Mouse (Mus musculus): Measurements from ENCODE around the gene Klc3.

Klc3 gene

DNA sequence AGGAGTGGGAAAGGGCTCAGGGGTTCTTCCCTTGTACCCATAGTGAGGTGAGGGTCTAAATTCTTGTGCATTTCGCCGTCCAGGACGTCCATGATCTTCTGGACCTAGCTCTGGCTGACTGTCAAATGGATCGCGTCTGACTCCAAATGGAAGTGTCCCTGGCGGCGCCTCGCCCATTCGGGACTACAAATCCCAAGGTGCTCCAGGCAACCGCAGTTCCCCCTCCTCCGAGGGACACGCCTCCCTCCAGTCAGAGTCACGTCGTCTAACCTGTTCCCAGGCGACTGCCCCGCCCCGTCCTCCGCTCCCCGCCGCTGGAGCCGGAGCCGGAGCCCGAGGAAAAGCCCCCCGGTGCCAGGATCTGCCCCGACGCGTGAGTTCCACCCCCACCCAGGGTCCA is 43.0 kb downstream of the Klc3 start:
- DNase-seq (ENCODE audit: low read depth in 2 of 2, low spot score in 2 of 2) = no peak

DNA sequence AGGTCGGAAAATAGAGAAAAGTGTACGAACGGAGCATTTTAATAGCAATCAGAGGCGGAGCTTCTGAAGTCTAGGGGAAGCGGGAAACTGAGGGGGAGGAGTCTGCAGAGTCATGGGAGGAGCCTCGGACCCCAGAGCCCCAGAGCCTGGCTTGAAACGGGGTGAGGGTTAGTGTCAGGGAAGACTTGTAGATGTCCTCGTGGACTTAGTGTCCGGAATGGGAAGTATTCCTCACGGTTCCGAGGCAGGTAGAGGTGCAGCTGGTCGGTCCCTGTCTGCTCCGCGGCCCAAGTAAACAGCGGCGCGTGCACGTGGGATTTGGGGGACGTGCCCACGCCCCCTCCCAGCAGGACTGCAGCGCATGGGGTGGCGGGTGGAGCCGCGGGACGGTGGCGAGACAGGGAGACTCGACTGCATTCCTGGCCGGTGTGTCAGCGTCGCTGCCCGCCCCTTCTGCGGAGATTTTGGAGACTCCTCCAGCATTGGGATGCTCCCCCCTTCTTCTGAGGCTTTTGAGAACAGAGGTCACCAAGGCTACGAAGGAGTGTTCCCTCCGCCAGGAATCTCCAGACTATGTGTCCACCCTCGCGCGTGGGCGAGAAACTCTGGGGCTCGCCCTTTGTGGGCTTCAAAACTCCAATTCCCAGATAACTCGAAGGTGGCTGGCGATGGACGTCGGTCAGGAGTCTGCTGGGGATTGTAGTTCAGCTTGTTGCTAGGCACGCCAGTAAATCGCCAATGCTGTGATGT is 43.8 kb downstream of the Klc3 start:
- DNase-seq (ENCODE audit: low read depth in 2 of 2, low spot score in 2 of 2) = peak in 1 of 2 experiments; percentile 52

DNA sequence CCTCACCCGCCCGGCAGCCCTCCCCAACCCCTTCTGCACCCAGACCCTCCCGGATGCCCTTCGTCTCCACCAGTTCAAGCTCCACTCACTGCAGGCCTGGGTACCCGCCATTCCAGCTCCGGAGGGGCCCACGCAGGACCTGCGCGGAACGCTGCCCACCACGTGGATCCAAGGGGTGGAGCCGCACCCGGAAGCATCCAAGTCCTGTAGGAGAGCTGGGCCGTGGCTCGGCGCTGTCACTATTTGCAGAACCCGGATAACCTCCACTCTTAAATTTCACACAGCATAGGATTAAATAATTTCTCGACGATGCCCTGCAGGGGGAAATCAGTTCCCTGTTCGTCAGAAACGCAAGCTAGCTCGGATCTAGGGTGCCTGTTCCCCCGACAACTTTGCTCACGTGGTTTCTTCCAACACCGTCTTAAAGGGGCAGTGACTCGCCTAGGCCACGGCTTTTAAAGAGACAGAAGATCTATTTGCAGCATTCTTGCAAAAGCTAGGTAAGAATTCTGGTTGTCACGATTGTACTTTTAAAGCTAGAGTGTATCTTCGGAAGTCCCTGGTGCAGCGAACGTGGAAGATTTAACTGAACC is 44.5 kb downstream of the Klc3 start, which contains the start of the genes Cd3eap and Ppp1r13l:
Cd3eap (minus strand) TSS at position 185 of the 593 bp plus-strand sequence.
Ppp1r13l (plus strand) TSS at position 451 of the 593 bp plus-strand sequence.
- DNase-seq (ENCODE audit: low read depth in 2 of 2, low spot score in 2 of 2) = peak; percentile 76 to 86

DNA sequence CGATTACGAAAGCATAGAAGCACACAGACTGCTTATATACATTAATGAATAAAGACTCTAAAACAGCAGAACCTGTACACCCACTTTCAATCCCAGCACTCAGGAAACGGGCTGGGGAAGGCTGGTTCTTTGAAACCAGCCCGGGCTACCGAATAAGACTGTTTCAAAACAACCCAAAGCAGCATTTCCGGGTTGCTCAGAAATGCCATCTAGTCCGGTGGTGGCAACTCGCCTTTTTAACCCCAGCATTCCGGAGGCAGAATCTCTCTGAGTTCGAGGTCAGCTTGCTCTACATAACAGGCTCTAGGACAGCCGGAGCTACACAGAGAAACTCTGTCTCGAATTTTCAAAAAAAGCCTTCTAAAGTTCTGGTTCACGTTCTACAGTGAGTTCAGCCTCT is 45.3 kb downstream of the Klc3 start:
- DNase-seq (ENCODE audit: low read depth in 2 of 2, low spot score in 2 of 2) = no peak

DNA sequence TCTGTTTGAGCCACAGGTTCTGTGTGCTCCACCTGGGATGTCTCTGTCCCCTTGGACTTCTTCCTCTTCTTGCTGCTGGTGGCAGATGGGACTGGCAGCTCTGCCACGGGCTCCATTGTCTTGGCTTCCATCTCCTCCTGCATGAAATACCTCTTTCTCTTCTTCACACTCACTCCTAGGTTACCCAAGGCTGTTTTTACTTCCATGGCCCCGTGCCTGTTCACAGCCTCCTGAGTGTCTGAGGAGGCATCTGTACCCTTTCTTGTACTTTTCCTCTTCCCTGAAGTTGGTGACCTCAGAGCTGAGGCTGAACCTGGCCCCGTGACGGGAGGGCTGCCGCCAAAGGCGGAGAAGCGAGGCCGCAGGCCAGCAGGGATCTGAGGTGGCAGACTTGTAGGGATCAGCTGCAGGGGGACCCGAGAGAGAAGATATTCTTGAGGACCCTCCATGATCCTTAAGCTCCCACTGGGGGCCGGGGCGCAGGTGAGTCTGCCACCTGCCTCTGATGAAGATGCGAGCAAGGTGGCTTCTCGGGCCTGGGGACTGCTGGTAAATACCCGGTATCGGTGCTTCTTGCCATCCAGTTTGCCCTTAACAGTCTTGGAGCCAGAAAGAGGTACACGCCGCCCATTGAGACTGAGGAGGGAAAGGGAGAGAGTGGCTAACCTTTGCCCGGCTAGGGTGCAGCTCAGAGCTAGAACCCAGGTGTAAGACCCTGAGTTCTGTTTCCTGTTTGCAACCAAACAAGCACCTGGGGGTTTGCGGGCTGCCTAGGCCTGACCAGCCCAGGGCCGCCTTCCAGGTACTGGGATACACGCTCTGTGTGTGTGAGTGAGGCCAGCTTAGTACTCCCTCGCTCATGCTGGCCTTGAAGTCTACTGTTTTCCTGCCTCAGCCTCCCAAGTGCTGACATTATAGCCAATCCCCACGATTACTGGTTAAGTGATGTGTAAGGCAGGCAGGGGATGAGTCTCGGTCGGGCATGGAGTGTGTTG is 46.2 kb downstream of the Klc3 start:
- no peak for DNase-seq (ENCODE audit: low read depth in 2 of 2, low spot score in 2 of 2)

DNA sequence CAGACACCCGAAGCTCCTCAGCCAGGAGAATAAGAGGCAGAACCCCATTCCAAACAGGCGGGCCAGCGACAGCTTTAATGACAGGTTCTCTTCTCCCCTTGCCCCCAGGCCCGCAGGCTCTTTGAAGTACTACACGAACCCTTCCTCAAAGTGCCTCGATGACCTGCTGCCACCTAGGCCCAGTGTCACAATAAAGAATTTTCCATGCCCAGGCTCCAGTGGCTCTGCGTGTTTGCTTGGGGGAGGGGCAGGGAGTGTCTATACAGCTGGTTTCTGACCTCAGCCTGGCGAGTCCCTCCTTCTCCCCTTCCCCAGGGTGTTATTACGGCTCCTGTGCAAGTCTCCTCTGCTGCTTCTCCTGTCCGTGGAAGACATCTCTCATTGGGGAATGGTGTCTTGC is 47.6 kb downstream of the Klc3 start:
- no peak for DNase-seq (ENCODE audit: low read depth in 2 of 2, low spot score in 2 of 2)

DNA sequence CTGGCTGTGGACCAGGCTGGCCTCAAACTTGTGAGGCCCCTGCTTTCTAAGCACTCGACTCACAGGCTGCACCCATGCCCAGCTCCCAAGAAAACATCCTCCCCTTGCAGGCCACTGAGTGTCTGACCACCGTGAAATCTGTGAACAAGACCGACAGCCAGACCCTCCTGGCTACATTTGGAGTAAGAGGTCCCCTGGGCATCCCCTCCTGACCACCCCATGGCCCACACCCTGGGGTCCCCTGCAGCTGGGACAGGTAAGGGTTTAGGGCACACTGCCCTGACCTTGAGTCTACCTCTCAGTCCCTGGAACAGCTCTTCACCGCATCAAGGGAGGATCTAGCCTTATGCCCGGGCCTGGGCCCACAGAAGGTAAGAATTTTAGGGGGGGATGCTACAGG is 48.9 kb downstream of the Klc3 start:
- no peak for DNase-seq (ENCODE audit: low read depth in 2 of 2, low spot score in 2 of 2)

DNA sequence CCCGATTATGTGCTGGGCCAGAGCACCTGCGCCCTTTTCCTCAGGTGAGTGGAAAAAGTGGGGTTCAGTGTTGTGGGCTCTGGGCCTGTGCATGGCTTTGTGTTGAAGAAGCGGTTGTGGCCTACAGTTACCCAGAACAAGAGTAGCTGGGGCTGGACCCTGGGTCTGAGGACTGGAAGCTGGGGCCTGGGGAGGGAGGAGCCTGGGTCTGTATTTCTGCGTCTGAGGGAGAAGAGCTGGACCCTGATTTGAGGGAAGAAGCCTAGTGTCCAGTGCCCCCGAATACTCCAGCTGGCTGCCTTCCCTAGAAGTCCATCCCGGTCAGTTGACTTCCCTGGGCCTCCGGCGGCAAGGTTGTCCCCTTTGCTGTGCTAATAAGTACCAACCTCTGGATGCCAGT is 53.7 kb downstream of the Klc3 start:
- no peak for DNase-seq (ENCODE audit: low read depth in 2 of 2, low spot score in 2 of 2)

DNA sequence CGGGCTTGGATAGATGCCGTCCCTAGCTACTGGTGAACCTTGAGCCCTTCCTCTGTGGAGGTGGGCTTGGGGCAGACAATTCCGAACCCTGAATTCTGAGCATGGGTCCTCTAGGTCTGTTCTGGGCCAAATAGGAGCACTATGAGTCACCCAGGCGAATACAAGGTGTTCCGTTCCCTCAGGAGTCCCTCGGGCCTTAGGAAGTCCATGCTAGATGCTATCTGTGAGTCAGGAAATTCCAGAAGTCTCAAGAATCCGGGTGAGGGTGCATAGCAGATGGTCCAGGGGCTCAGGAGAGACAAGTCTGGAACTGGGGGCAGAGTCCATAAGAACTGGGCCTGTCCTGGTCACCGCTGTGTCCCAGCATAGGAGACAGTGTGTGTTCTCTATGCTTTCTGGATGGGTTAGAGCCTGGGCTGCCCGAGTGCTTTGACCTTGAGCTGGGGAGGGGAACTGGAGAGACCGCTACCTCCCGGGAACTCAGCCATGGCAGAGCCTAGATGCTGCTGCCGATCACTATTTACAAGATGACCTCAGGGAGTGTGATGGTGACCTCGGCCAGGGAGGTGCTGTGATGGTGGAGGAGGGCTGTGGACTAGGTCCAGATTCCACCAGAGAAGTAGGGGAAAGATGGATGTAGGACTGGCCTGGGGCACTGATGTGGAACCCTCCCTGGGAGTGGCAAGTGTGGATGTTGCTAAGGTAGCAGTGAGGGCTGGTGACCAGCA is 54.6 kb downstream of the Klc3 start:
- no peak for DNase-seq (ENCODE audit: low read depth in 2 of 2, low spot score in 2 of 2)

DNA sequence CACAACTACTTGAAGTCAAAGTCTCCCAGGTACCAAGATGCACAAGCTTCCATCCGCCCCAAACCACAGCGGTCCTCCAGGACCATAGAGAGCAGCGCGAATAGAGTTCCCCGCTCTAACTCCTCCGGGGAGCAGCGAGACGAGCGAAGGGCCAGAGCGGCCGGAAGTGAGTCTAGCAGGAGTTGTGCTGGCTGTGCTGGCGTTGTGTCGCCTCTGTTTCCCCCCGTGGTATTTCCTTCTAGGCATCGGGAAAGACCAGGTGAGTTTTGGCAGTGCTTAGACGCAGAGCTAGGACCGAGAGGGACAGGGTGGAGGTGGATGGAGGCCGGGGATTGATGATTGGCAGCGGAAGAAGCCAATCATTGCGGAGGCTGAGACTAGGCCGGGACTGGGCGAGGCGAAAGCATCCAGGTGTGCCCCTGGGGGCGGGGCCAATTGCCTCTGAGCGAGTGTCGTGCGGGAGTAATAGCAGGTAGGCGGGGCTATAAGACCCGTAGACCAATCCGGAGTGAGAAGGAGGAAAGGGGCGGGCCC is 58.9 kb downstream of the Klc3 start:
- peak; percentile 91 to 94 for DNase-seq (ENCODE audit: low read depth in 2 of 2, low spot score in 2 of 2)

Data from CD8-positive naive resting alpha-beta T cell, adult 2 months (primary cell).